Mouse (Mus musculus) ES-Bruce4 (cell line): ENCODE measurements around the gene Mthfr.

Source experiments
- CTCF ChIP-seq: IDR thresholded peaks from one replicate; pipeline ENCODE4 v1.8.1; 2011; ENCODE audit warnings: low read depth, low read length
- POLR2A ChIP-seq: IDR thresholded peaks from one replicate; pipeline ENCODE4 v1.8.1; 2011; ENCODE audit warnings: low read length; ENCODE audit not compliant: insufficient read depth

DNA sequence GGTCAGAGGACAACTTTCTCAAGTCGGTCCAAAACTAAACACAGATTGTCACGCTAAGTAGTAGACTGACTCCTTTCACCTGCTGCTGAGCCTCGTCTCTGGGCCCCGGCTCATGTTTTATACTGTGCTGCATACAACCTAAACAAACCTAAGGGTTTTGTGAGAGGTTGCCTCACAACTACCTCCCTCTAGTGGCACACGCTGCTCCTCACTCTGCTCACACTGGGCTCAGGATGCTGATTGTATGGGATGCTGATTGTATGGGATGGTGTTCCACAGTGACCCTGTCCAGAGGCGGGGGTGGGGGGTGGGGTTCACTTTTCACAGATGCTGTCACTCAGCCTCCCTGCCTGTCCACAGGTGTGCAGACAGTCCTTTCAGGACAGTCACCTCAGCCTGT, 40.3 kb downstream of the Mthfr start:
- TF ChIP-seq CTCF (peak; percentile 66), POLR2A (no peak)
